Mouse (Mus musculus) olfactory bulb, adult 2 months (tissue): ENCODE data around the gene Scfd2. TPM values are rescaled to one million over a fixed set of nuclear protein-coding genes. Genes with fewer than 3 reads are reported as not detected.

Experiments
- H3K27ac ChIP-seq: fragments of 200-500 bp; 2 replicates; pipeline ENCODE4 v1.5.1; 2012; ENCODE audit warnings: low read depth, low read length; ENCODE audit not compliant: insufficient read depth
- H3K4me1 ChIP-seq: fragments of 200-500 bp; 2 replicates; pipeline ENCODE4 v1.6.1; 2012; ENCODE audit warnings: low read length; ENCODE audit not compliant: control insufficient read depth, insufficient read depth
- H3K4me3 ChIP-seq: fragments of 200-500 bp; 2 replicates; pipeline ENCODE4 v1.5.1; 2012; ENCODE audit warnings: mild to moderate bottlenecking, low read depth, low read length, moderate library complexity; ENCODE audit not compliant: insufficient read depth
- CTCF ChIP-seq: fragments of 200-500 bp; IDR thresholded peaks from 2 replicates; pipeline ENCODE4 v1.5.1; 2012; ENCODE audit warnings: low read depth, mild to moderate bottlenecking, low read length, moderate library complexity; ENCODE audit not compliant: insufficient read depth
- POLR2A ChIP-seq: fragments of 200-500 bp; IDR thresholded peaks from 2 replicates; pipeline ENCODE4 v1.6.1; 2012; ENCODE audit warnings: mild to moderate bottlenecking, low read depth, low read length, moderate library complexity; ENCODE audit not compliant: insufficient read depth
- WGBS: fragments of 180-500 bp; shearing (Covaris S2); methylation state at CpG from one replicate; pipeline ENCODE4 v1.1.7; 2018; 5-methylcytosine and 5-hydroxymethylcytosine counted together
- polyA plus RNA-seq: library from polyadenylated mRNA; stranded (reverse); fragments of >200 nt; gene quantifications from 2 replicates; pipeline ENCODE4 v1.2.4, GENCODE M21; 2012; ENCODE audit warnings: low replicate concordance; ENCODE audit not compliant: missing spikeins, insufficient read depth, insufficient read length

Scfd2 gene
- polyA plus RNA-seq, 1 experiment = not detected

GRCm38 (mm10) chr5:74333258-74333657, 198.3 kb downstream of the Scfd2 start:
- no peak overlapping the region for H3K27ac ChIP-seq
- WGBS = 87% methylated on average over 3 of the region's 3 CpGs
- TF ChIP-seq CTCF (no peak), POLR2A (no peak)
- H3K4me1 ChIP-seq = no peaks in the 10 kb centered on the region
- no peak overlapping the region for H3K4me3 ChIP-seq

- no peaks in the 10 kb centered on the region for H3K4me1 ChIP-seq
- TF ChIP-seq CTCF (no peak), POLR2A (no peak)
- no peak overlapping the region for H3K4me3 ChIP-seq
- H3K27ac ChIP-seq = no peak overlapping the region
- 96% methylated on average over 6 of the region's 6 CpGs for WGBS
Observed at GRCm38 (mm10) chr5:74326228-74326627, 205.3 kb downstream of the Scfd2 start.

- no peak overlapping the region for H3K27ac ChIP-seq
- WGBS = 91% methylated on average over 10 of the region's 10 CpGs
- H3K4me1 ChIP-seq = no peaks in the 10 kb centered on the region
- TF ChIP-seq POLR2A (no peak), CTCF (no peak)
- no peak overlapping the region for H3K4me3 ChIP-seq
Observed at GRCm38 (mm10) chr5:74321010-74321746, 210.4 kb downstream of the Scfd2 start.

- WGBS = 82% methylated on average over 2 of the region's 2 CpGs
- no peak for TF ChIP-seq CTCF
- TF ChIP-seq POLR2A = no peak
- no peak overlapping the region for H3K27ac ChIP-seq
- no peaks in the 10 kb centered on the region for H3K4me1 ChIP-seq
- no peak overlapping the region for H3K4me3 ChIP-seq
Observed at GRCm38 (mm10) chr5:74319551-74319950, 212.0 kb downstream of the Scfd2 start.

- Histone ChIP-seq H3K4me3 (no peak overlapping the region), H3K27ac (no peak overlapping the region), H3K4me1 (peaks cover 4% of the 10 kb centered on the region; the same call in 1 of the 2 replicates)
- 96% methylated on average over 3 of the region's 3 CpGs for WGBS
- TF ChIP-seq POLR2A (no peak), CTCF (no peak)
Observed at GRCm38 (mm10) chr5:74317174-74317573, 214.4 kb downstream of the Scfd2 start.

- Histone ChIP-seq H3K4me1 (peaks cover 4% of the 10 kb centered on the region; the same call in 1 of the 2 replicates), H3K4me3 (no peak overlapping the region), H3K27ac (no peak overlapping the region)
- TF ChIP-seq POLR2A = no peak
- no peak for TF ChIP-seq CTCF
- WGBS = 97% methylated on average over 11 of the region's 11 CpGs
Observed at GRCm38 (mm10) chr5:74316333-74316945, 215.1 kb downstream of the Scfd2 start.

- H3K27ac ChIP-seq = no peak overlapping the region
- TF ChIP-seq POLR2A (no peak), CTCF (no peak)
- 78% methylated on average over 12 of the region's 12 CpGs for WGBS
- H3K4me1 ChIP-seq = peaks cover 4% of the 10 kb centered on the region; the same call in 1 of the 2 replicates
- H3K4me3 ChIP-seq = no peak overlapping the region
Observed at GRCm38 (mm10) chr5:74315471-74316245, 215.9 kb downstream of the Scfd2 start.

- H3K4me3 ChIP-seq = no peak overlapping the region
- TF ChIP-seq POLR2A (no peak), CTCF (no peak)
Observed at GRCm38 (mm10) chr5:74314501-74314900, 217.1 kb downstream of the Scfd2 start.

GRCm38 (mm10) chr5:74313542-74313941, 218.0 kb downstream of the Scfd2 start:
- H3K27ac ChIP-seq = no peak overlapping the region
- 78% methylated on average over 7 of the region's 7 CpGs for WGBS
- peaks cover 4% of the 10 kb centered on the region; the same call in 1 of the 2 replicates for H3K4me1 ChIP-seq
- TF ChIP-seq POLR2A (no peak), CTCF (no peak)
- no peak overlapping the region for H3K4me3 ChIP-seq

More at GRCm38 (mm10) chr5:74314501-74314900, 217.1 kb downstream of the Scfd2 start:
- 89% methylated on average over 6 of the region's 6 CpGs for WGBS
- peaks cover 4% of the 10 kb centered on the region; the same call in 1 of the 2 replicates for H3K4me1 ChIP-seq
- no peak overlapping the region for H3K27ac ChIP-seq

GRCm38 (mm10) chr5:74311865-74312264, 219.7 kb downstream of the Scfd2 start:
- Histone ChIP-seq H3K4me3 (no peak overlapping the region), H3K27ac (no peak overlapping the region), H3K4me1 (peaks cover 4% of the 10 kb centered on the region; the same call in 1 of the 2 replicates)
- 69% methylated on average over 6 of the region's 6 CpGs for WGBS
- no peak for TF ChIP-seq CTCF
- TF ChIP-seq POLR2A = no peak
